Mouse (Mus musculus) hindbrain, embryonic 11.5 days (tissue): ENCODE measurements at regions not wholly inside any gene's neighbourhood (a gene's known extent, or its start where the extent isn't known, plus 50 kb on each side); places are given as distances from the start of the nearest gene placed in this dataset.

Experiments
- ATAC-seq: fragments of 200-750 bp; cut with Nextera tagmentation; 2 replicates; pipeline ENCODE4 v1.8.0; 2017; ENCODE audit warnings: mild to moderate bottlenecking, moderate TSS enrichment, moderate library complexity; ENCODE audit not compliant: low FRiP score
- DNase-seq: peaks from one replicate; pipeline ENCODE4 v3.0.0-alpha.2; 2015; ENCODE audit warnings: low spot score
- H3K27ac ChIP-seq: fragments of 300-500 bp; sonication (generic); 2 replicates; pipeline ENCODE4 v1.5.1; 2014; ENCODE audit warnings: mild to moderate bottlenecking, low read depth, low read length
- H3K27me3 ChIP-seq: fragments of 300-500 bp; sonication (generic); 2 replicates; pipeline ENCODE4 v1.6.1; 2014; ENCODE audit warnings: mild to moderate bottlenecking, low read length, moderate library complexity, mixed read lengths; ENCODE audit not compliant: control insufficient read depth, insufficient read depth
- H3K36me3 ChIP-seq: fragments of 300-500 bp; sonication (generic); 2 replicates; pipeline ENCODE4 v1.6.1; 2014; ENCODE audit warnings: mild to moderate bottlenecking, low read length, moderate library complexity, mixed read lengths; ENCODE audit not compliant: control insufficient read depth, insufficient read depth
- H3K4me1 ChIP-seq: fragments of 300-500 bp; sonication (generic); replicated peaks from 2 replicates; pipeline ENCODE4 v1.6.1; 2014; ENCODE audit warnings: low read length, mixed read lengths; ENCODE audit not compliant: control insufficient read depth, insufficient read depth
- H3K4me2 ChIP-seq: fragments of 300-500 bp; sonication (generic); replicated peaks from 2 replicates; pipeline ENCODE4 v1.6.1; 2014; ENCODE audit warnings: mild to moderate bottlenecking, low read depth, low read length
- H3K4me3 ChIP-seq: fragments of 300-500 bp; sonication (generic); 2 replicates; pipeline ENCODE4 v1.5.1; 2014; ENCODE audit warnings: low read depth, low read length
- H3K9ac ChIP-seq: fragments of 300-500 bp; sonication (generic); 2 replicates; pipeline ENCODE4 v1.6.1; 2014; ENCODE audit warnings: low read depth, low read length
- H3K9me3 ChIP-seq: fragments of 300-500 bp; sonication (generic); 2 replicates; pipeline ENCODE4 v1.6.1; 2016; ENCODE audit warnings: low read length; ENCODE audit not compliant: control insufficient read depth
- WGBS: fragments of 180-500 bp; shearing (Covaris S2); extraction: QIAGEN DNeasy Blood & Tissue Kit; methylation state at CpG from one replicate; pipeline ENCODE4 v1.1.7; 2014; 5-methylcytosine and 5-hydroxymethylcytosine counted together

- H3K27ac ChIP-seq: no peak overlapping the region
- H3K4me2 ChIP-seq: no peak overlapping the region
- no peak for ATAC-seq
- no peaks in the 10 kb centered on the region for H3K4me1 ChIP-seq
- no peak for DNase-seq
- H3K27me3 ChIP-seq: no peaks in the 10 kb centered on the region
- H3K9ac ChIP-seq: no peak overlapping the region
- 74% methylated on average over 9 of the region's 9 CpGs for WGBS
- H3K36me3 ChIP-seq: no peaks in the 10 kb centered on the region
- no peaks in the 10 kb centered on the region for H3K9me3 ChIP-seq
- H3K4me3 ChIP-seq: no peak overlapping the region
Observed at GRCm38 (mm10) chr8:92427801-92428200, 70.4 kb downstream of the Irx5 start.

GRCm38 (mm10) chr8:92437075-92437663 is 79.7 kb downstream of the Irx5 start:
- H3K36me3 ChIP-seq: no peaks in the 10 kb centered on the region
- H3K9ac ChIP-seq: no peak overlapping the region
- no peak overlapping the region for H3K4me2 ChIP-seq
- no peaks in the 10 kb centered on the region for H3K9me3 ChIP-seq
- H3K4me1 ChIP-seq: no peaks in the 10 kb centered on the region
- DNase-seq (no peak), ATAC-seq (no peak)
- no peak overlapping the region for H3K27ac ChIP-seq
- H3K27me3 ChIP-seq: no peaks in the 10 kb centered on the region
- WGBS: 79% methylated on average over 15 of the region's 15 CpGs
- H3K4me3 ChIP-seq: no peak overlapping the region

DNA sequence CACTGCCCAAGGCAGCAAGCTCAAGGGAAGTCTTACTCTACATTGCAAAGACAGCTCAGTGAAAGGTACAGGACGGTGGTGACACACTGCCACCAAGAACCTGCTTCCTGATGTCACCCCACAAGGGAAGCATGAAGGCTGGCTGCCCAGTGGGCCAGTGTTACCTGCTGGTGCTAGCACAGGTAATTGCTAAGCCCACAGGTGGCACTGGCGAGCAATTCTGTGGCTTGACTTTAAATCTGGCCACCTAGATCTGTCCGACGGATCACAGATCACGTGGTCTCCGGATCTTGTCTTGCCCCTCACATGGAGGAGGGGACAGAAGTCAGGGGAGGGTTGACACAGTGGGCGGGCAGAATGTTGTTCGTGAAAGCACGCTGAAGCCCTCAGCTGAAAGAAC is 80.9 kb downstream of the Irx5 start:
- H3K36me3 ChIP-seq: no peaks in the 10 kb centered on the region
- ATAC-seq (no peak), DNase-seq (no peak)
- no peaks in the 10 kb centered on the region for H3K27me3 ChIP-seq
- H3K9ac ChIP-seq: no peak overlapping the region
- no peak overlapping the region for H3K27ac ChIP-seq
- 49% methylated on average over 9 of the region's 9 CpGs for WGBS
- no peak overlapping the region for H3K4me2 ChIP-seq
- no peaks in the 10 kb centered on the region for H3K4me1 ChIP-seq
- H3K9me3 ChIP-seq: no peaks in the 10 kb centered on the region
- H3K4me3 ChIP-seq: no peak overlapping the region

GRCm38 (mm10) chr8:92439713-92440436 is 82.5 kb downstream of the Irx5 start:
- H3K4me3 ChIP-seq: no peak overlapping the region
- WGBS: 68% methylated on average over 9 of the region's 9 CpGs
- DNase-seq (no peak), ATAC-seq (no peak)
- no peak overlapping the region for H3K27ac ChIP-seq
- no peaks in the 10 kb centered on the region for H3K27me3 ChIP-seq
- H3K9ac ChIP-seq: no peak overlapping the region
- no peaks in the 10 kb centered on the region for H3K4me1 ChIP-seq
- no peaks in the 10 kb centered on the region for H3K9me3 ChIP-seq
- no peak overlapping the region for H3K4me2 ChIP-seq
- H3K36me3 ChIP-seq: no peaks in the 10 kb centered on the region

DNA sequence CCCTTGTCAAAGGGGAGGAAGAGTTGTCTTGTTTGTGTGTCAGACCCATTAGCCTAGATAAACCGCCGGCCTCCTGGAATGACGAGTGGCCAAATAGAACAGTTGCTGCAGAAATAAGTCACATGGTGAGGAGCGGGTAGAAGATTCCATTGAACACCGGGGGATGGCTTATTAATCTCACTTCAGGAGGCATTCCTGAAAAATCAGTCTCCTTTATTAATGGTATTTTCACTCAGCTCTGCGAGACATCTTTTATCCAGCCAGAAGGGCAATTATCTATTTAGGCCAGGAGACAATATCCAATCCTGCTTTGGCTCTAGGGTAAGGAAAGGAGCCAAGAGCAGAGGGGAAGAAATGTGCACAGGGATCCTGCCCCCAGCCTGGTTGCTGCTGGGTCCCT is 84.7 kb downstream of the Irx5 start:
- WGBS: 73% methylated on average over 6 of the region's 6 CpGs
- DNase-seq: no peak
- no peak for ATAC-seq

DNA sequence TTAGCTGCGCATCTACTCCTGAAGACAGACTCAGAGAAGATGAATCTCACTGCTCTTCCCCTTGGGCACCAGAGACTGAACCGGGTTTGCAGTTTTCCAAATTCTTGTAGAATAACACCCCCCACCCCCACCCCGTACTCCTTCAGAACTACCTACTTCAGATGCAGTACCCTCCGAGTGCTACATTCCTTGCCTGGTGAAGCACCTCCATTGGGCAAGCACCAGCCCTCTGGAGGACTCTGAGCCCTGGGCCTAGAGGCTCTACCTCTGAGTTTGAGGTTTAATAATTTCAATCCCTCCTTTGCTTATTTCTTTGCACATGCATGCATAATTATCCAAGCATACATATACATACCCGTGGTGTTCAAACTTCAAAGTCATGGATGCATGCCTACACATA is 101.9 kb downstream of the Irx5 start:
- no peak for DNase-seq
- no peak for ATAC-seq
- Histone ChIP-seq H3K36me3 (no peaks in the 10 kb centered on the region), H3K4me1 (no peaks in the 10 kb centered on the region), H3K9me3 (no peaks in the 10 kb centered on the region), H3K9ac (no peak overlapping the region), H3K27me3 (peaks cover 8% of the 10 kb centered on the region), H3K27ac (no peak overlapping the region), H3K4me3 (no peak overlapping the region), H3K4me2 (no peak overlapping the region)
- WGBS: 86% methylated on average over 5 of the region's 5 CpGs

More for the DNA sequence above, 84.7 kb downstream of the Irx5 start:
- Histone ChIP-seq H3K9ac (no peak overlapping the region), H3K9me3 (no peaks in the 10 kb centered on the region), H3K27me3 (no peaks in the 10 kb centered on the region), H3K4me3 (no peak overlapping the region), H3K4me2 (no peak overlapping the region), H3K27ac (no peak overlapping the region), H3K36me3 (no peaks in the 10 kb centered on the region), H3K4me1 (no peaks in the 10 kb centered on the region)

DNA sequence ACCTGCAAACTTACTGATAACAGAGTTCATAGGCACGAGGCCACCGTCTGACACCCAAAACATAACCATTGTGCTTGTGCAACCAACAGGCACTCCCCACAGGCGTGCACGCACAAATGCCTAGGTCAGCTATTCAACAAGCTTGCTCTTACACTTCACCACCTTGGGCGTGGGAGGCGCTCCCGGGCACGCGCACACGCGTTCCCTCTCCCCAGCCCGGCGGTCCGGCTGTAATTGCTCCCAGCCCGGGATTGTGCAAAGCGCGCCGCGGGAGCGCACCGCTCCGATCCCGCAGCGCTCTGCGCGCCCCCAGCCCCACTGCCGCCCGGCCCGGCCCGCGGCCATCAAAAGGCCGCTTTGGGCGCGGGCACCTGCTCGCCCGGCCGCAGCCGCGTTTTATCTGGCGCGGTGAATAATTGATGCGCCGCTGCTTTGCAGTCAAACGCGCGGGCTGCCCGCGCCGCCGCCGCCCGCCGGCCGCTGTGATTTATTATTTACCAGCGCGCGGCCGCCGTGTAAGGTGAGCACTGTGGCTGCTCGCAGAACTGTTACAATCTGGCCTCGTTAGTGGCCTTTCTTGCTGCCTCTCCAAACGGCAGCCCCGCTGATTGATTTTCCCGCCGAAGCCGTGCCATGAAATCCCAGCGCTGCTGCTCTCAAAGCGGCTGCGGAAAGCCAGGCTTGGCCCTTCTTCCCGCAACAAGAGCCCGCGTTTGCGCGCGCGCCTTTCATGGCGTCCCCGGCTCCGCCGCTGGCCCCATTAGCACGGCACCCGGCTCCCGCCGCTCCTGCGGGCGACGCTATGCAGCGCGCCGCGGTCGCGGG is 102.9 kb downstream of the Irx5 start:
- peak overlapping the region; percentile 65 for H3K9ac ChIP-seq
- peak; percentile 84 for ATAC-seq

DNA sequence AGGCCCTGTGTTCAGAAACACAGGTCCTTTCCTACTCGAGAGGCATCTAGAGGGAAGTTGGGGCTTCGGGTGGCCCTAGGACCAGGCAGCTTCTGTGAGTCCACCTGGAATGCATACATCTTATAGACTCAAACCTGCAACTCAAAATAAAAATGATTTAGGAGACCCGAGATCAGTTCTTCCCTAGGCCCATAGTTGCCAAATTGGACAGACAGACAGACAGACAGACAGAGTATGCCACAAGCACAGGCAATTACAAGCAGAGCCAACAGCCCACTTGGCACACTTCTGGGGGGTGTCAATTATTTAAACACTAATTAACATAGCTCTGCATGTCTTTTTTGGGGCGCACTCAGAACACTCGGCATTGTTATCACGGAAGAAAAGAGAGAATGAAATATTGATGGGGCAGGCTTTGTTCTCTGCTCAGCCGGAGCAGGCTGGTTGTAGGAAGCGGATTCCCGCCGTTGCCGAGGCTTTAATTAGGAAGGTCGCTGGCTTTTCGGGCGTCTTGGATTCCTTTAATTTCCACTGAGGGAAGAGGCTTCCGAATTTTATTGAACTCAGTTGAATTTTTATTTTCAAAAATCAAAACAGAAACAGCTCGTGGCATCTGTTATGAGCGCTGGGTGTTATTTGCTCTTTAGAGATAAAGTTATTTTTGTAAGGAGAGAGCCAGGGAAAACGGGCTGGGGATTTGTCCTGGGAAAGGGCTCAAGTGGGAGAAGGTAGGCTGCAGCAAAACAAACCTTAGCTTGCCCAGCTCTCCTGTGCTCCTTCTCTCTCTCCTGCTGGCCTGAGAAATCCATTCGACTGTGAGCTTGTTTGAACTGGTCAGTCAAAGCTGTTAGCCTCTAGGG is 111.9 kb downstream of the Irx5 start:
- H3K4me1 ChIP-seq: no peaks in the 10 kb centered on the region
- 27% methylated on average over 19 of the region's 19 CpGs for WGBS
- no peak overlapping the region for H3K4me3 ChIP-seq
- ATAC-seq (peak; percentile 35; the same call in 1 of the 2 replicates), DNase-seq (peak; percentile 60)
- H3K9ac ChIP-seq: no peak overlapping the region
- H3K27ac ChIP-seq: no peak overlapping the region
- H3K36me3 ChIP-seq: no peaks in the 10 kb centered on the region
- no peak overlapping the region for H3K4me2 ChIP-seq
- H3K9me3 ChIP-seq: no peaks in the 10 kb centered on the region
- H3K27me3 ChIP-seq: peaks cover 8% of the 10 kb centered on the region

More for the DNA sequence above, 102.9 kb downstream of the Irx5 start:
- Histone ChIP-seq H3K4me1 (no peaks in the 10 kb centered on the region), H3K27ac (peak overlapping the region; percentile 24), H3K9me3 (no peaks in the 10 kb centered on the region), H3K27me3 (peaks cover 8% of the 10 kb centered on the region), H3K4me2 (peak overlapping the region; percentile 95), H3K36me3 (no peaks in the 10 kb centered on the region), H3K4me3 (peak overlapping the region; percentile 48)
- peak; percentile 79 for DNase-seq
- under 1% methylated on average over 80 of the region's 93 CpGs for WGBS
